Mouse (Mus musculus) layer of hippocampus, adult 18-20 months (tissue): Measurements from ENCODE around the gene Tnfaip1. TPM values are rescaled to one million over a fixed set of nuclear protein-coding genes. Genes with fewer than 3 reads are reported as not detected.
"Not testable (repeated sequence)": the region's sequence is repeated elsewhere in the genome, so short reads cannot be mapped to it uniquely, and the experiment has no call there.

Source experiments
- DNase-seq, 2 experiments: peaks; one replicate each; pipeline ENCODE4 v3.0.0; 2022; ENCODE audit warnings: low spot score in 2 of 2
- total RNA-seq, 2 experiments: library from RNA; stranded (reverse); gene quantifications; 2 replicates each; pipeline ENCODE4 v1.2.3; 2021

The Tnfaip1 gene
- total RNA-seq, 2 experiments from 2014 or later = 29.1 to 29.8 TPM

GRCm38 (mm10) chr11:78540358-78540757, 4.2 kb upstream of the Tnfaip1 start:
- no peak for DNase-seq

GRCm38 (mm10) chr11:78536690-78537084, 555 bp upstream of the Tnfaip1 start:
- peak; percentile 27 to 51 for DNase-seq

GRCm38 (mm10) chr11:78535376-78536079, 604 bp downstream of the Tnfaip1 start:
- DNase-seq = no peak

GRCm38 (mm10) chr11:78534516-78534915, 1.6 kb downstream of the Tnfaip1 start:
- no peak for DNase-seq

GRCm38 (mm10) chr11:78531515-78531914, 4.6 kb downstream of the Tnfaip1 start:
- not testable (repeated sequence) for DNase-seq

GRCm38 (mm10) chr11:78531046-78531445, 5.1 kb downstream of the Tnfaip1 start:
- no peak for DNase-seq

GRCm38 (mm10) chr11:78530001-78530400, 6.1 kb downstream of the Tnfaip1 start:
- no peak for DNase-seq

GRCm38 (mm10) chr11:78528714-78529113, 7.4 kb downstream of the Tnfaip1 start:
- no peak for DNase-seq

GRCm38 (mm10) chr11:78524838-78525237, 11.3 kb downstream of the Tnfaip1 start:
- no peak for DNase-seq

- no peak for DNase-seq
Observed at GRCm38 (mm10) chr11:78523241-78523955, 12.7 kb downstream of the Tnfaip1 start.

- DNase-seq = no peak
Observed at GRCm38 (mm10) chr11:78522481-78522997, 13.6 kb downstream of the Tnfaip1 start.

GRCm38 (mm10) chr11:78521880-78522279, 14.3 kb downstream of the Tnfaip1 start:
- DNase-seq = no peak

GRCm38 (mm10) chr11:78518931-78519330, 17.2 kb downstream of the Tnfaip1 start:
- no peak for DNase-seq

- no peak for DNase-seq
Observed at GRCm38 (mm10) chr11:78515549-78516325, 20.4 kb downstream of the Tnfaip1 start.

GRCm38 (mm10) chr11:78513106-78513790, 22.9 kb downstream of the Tnfaip1 start:
- no peak for DNase-seq

- DNase-seq = peak; percentile 83 to 93
Observed at GRCm38 (mm10) chr11:78512025-78512957, 23.8 kb downstream of the Tnfaip1 start, which contains the start of the genes Tmem199 and Poldip2. Gene Tmem199 (minus strand): TSS chr11:78512172. Gene Poldip2 (plus strand): TSS chr11:78512193.

- no peak for DNase-seq
Observed at GRCm38 (mm10) chr11:78509148-78509547, 27.0 kb downstream of the Tnfaip1 start.

- DNase-seq = no peak
Observed at GRCm38 (mm10) chr11:78505430-78505829, 30.7 kb downstream of the Tnfaip1 start.

GRCm38 (mm10) chr11:78502909-78503650, 33.1 kb downstream of the Tnfaip1 start, which contains the start of gene Sebox:
Gene Sebox (plus strand): TSS chr11:78503447.
- DNase-seq = peak; percentile 57 to 76
